Mouse (Mus musculus): Measurements from ENCODE around the gene Rgl1. TPM values are rescaled to one million over a fixed set of nuclear protein-coding genes. Genes with fewer than 3 reads are reported as not detected.

The Rgl1 gene
- polyA plus RNA-seq, 1 experiment from 2014 or later = 63.6 TPM

DNA sequence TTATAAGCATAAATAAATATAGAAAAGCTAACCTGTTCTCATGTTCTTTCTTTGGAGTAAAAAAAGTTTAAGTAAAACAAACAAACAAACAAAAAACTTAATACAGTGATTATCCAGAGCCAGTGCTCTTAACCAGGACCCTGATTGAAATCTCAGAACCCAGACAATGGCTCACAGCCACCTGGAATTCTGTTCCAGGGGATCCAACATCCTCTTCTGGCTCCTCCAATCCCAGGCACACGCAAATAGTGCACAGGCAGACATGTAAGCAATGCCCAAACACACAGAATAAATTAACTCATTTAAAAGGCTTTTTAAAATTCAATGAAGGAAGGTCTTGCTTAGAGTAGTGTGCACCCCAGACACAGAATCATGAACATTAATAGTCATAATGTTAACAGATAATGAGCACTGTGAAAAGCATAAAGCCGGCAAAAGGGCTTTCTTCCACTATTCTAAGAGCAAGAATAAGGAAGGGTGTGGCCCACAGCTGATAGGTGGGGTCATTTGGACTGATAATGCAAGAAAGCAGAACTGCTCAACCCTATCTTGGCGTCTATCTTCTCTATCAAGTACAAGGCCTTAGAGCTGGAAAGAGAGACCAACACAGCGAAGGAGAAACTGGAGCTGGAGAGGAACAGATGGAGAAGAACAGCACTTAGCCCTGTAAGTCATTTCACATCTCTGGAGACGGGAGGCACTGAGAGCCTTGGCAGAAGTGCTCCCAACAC is 160.1 kb downstream of the Rgl1 start:
- no peak for ATAC-seq (replicated peaks; ENCODE audit: low FRiP score)
- Histone ChIP-seq H3K4me1 (peaks cover 50% of the 10 kb centered on the region), H3K27ac (no peak overlapping the region), H3K4me3 (replicated peaks) (no peak overlapping the region), H3K27me3 (no peaks in the 10 kb centered on the region), H3K9ac (no peak overlapping the region), H3K36me3 (peaks cover 9% of the 10 kb centered on the region), H3K9me3 (replicated peaks) (no peaks in the 10 kb centered on the region), H3K4me2 (no peak overlapping the region)
- WGBS = 83% methylated on average over 5 of the region's 5 CpGs

DNA sequence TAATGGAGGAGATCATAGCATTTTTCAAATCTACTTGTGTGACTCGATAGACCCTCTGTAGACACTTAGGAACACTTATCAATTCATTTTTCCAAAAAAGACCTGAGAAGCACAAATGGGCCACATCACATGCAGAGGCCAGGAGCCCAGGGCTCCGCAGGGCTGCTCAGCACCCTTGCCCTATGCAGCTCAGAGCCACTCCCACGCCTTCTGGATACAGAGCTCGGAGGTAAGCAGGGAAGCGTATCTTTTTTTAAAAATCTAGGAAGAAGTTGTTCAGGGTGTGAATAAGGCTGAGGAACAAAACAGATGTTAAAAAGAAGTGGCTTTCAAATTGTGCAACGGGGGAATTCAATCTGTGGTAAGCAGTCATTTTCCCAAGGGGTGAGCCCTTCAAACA is 162.0 kb downstream of the Rgl1 start:
- no peak overlapping the region for H3K9ac ChIP-seq
- ATAC-seq (replicated peaks; ENCODE audit: low FRiP score) = no peak
- H3K27ac ChIP-seq = no peak overlapping the region
- H3K9me3 ChIP-seq (replicated peaks) = no peaks in the 10 kb centered on the region
- no peak overlapping the region for H3K4me3 ChIP-seq (replicated peaks)
- peaks cover 9% of the 10 kb centered on the region for H3K36me3 ChIP-seq
- peaks cover 50% of the 10 kb centered on the region for H3K4me1 ChIP-seq
- no peak overlapping the region for H3K4me2 ChIP-seq
- WGBS = 59% methylated on average over 6 of the region's 6 CpGs
- no peaks in the 10 kb centered on the region for H3K27me3 ChIP-seq

DNA sequence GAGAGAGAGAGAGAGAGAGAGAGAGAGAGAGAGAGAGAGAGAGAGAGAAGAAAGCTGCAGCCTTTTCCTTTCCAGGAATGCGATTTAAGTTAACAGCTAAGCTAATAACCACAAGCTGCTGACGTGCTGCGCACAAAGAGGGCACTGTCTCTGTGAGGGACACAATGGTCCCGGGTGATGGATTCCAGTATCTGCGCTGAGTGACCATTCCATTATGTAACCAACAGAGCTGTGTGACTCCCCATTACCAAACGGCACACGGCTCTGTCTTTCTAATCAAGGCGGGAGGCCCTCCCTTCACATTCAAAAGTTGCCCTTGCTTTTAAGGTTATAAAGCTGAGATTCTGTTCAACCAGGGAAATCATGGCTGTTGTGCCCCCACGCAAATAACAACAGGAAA is 162.5 kb downstream of the Rgl1 start:
- Histone ChIP-seq H3K4me2 (no peak overlapping the region), H3K4me1 (peaks cover 50% of the 10 kb centered on the region), H3K4me3 (replicated peaks) (no peak overlapping the region), H3K9me3 (replicated peaks) (no peaks in the 10 kb centered on the region), H3K36me3 (peaks cover 9% of the 10 kb centered on the region), H3K27me3 (no peaks in the 10 kb centered on the region), H3K27ac (no peak overlapping the region), H3K9ac (no peak overlapping the region)
- 77% methylated on average over 9 of the region's 9 CpGs for whole genome bisulfite sequencing
- no peak for ATAC-seq (replicated peaks; ENCODE audit: low FRiP score)

DNA sequence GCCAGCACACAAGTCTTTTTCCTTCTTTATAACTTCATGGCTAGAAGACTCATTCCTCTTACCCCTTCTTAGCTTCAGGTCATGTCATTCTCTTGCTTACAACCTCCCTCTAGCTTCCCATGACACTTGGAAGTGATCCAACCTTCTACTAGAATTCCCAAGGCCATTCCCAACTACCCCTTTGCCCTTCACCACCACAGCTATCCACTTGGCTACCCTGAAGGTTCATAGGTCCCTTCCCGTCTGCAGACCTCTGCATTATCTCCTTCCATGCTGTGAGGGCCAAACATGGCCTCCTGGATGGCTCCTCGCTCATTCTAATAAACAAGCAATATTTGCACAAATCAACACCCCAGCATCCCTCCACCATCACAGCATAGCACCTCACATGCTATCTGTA is 165.7 kb downstream of the Rgl1 start:
- Histone ChIP-seq H3K27ac (no peak overlapping the region), H3K4me2 (no peak overlapping the region), H3K4me3 (replicated peaks) (no peak overlapping the region), H3K36me3 (peaks cover 6% of the 10 kb centered on the region; the same call in 1 of the 2 replicates), H3K4me1 (peaks cover 40% of the 10 kb centered on the region), H3K27me3 (no peaks in the 10 kb centered on the region), H3K9ac (no peak overlapping the region), H3K9me3 (replicated peaks) (no peaks in the 10 kb centered on the region)
- no peak for ATAC-seq (replicated peaks; ENCODE audit: low FRiP score)
- WGBS = 86% methylated on average over 2 of the region's 2 CpGs

DNA sequence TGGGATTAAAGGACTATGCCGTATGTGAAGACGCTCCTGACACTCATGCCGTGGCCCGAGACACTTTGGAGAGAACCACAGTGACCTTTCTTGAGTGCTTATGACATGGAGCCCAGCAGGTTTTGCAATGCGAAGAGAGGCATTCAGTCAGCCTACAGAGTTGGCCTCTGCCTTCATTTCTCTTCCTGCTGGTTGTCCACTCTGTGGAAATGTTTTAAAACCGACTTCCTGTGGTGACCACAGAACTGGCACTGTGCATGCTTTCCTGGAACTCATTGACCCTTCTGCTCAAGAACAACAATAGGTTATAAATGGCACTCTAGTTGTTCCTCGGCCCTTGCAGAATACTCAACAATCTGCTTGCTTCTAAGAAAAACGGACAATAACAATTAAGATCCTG is 166.8 kb downstream of the Rgl1 start:
- no peaks in the 10 kb centered on the region for H3K9me3 ChIP-seq (replicated peaks)
- peaks cover 3% of the 10 kb centered on the region; the same call in 1 of the 2 replicates for H3K36me3 ChIP-seq
- no peak overlapping the region for H3K9ac ChIP-seq
- no peak overlapping the region for H3K4me2 ChIP-seq
- WGBS = 67% methylated on average over 8 of the region's 8 CpGs
- no peaks in the 10 kb centered on the region for H3K27me3 ChIP-seq
- 0 out of 2 replicates have a peak overlapping the region, but pooled peaks have one; percentile 51 for H3K27ac ChIP-seq
- no peak overlapping the region for H3K4me3 ChIP-seq (replicated peaks)
- H3K4me1 ChIP-seq = peaks cover 44% of the 10 kb centered on the region
- no peak for ATAC-seq (replicated peaks; ENCODE audit: low FRiP score)

DNA sequence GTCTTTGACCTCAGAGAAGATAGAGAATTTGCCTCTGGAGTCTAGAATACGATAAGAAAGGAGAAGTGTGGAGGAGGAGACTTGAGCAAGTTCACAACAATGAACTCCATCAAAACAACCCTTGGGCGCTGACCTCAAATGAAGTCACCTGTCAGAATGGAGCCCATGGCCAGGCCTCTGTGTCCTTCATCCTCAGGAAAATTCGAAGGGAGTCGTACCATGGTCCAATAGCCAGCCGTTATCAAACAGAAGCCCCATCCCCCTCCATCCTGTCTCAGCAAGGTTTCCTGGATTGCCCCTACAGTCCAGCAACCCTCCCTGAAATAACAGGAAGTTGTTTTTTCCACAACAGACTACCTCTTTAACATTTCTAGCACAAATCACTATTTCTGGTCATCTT is 171.5 kb downstream of the Rgl1 start:
- H3K36me3 ChIP-seq = 0 out of 2 replicates have a peak, but pooled peaks cover 8% of the 10 kb centered on the region
- no peak overlapping the region for H3K4me3 ChIP-seq (replicated peaks)
- H3K27me3 ChIP-seq = no peaks in the 10 kb centered on the region
- no peak for ATAC-seq (replicated peaks; ENCODE audit: low FRiP score)
- no peak overlapping the region for H3K9ac ChIP-seq
- no peak overlapping the region for H3K4me2 ChIP-seq
- peaks cover 49% of the 10 kb centered on the region for H3K4me1 ChIP-seq
- peak overlapping the region; percentile 45; the same call in 1 of the 2 replicates for H3K27ac ChIP-seq
- no peaks in the 10 kb centered on the region for H3K9me3 ChIP-seq (replicated peaks)
- WGBS = 26% methylated on average over 5 of the region's 5 CpGs

DNA sequence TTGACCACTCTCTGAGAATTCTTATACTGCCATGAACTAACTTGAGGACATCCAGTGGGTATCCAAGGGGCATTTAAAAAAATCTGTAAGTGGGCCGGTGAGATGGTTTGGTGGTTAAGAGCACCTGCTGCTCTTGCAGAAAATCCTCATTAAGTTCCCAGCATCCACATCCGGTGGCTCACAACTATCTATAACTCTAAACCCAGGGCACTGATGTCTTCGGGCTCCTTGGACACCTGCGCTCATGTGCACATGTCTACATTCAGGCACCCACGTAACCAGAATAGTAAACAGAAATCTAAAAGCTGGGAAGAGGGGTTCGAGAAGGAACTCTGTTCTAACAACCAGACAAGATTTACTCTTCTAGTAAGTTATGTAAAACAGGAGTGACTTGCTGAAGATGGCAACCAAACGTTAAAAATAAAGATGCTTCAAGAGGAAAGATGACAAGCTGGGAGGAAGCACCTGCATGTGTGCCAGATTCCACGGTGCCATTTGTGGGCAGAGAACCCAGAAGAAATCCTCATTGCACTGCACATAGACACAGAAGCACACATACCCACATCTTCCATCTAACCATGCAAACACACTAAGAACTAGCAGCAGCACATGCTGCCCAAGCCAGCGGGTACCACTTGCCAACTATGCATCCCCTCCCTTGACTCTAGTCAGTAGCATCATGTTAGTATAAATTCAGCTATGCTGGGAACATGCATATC is 172.2 kb downstream of the Rgl1 start:
- 90% methylated on average over 9 of the region's 9 CpGs for WGBS
- H3K4me1 ChIP-seq = peaks cover 49% of the 10 kb centered on the region
- H3K27me3 ChIP-seq = no peaks in the 10 kb centered on the region
- H3K4me3 ChIP-seq (replicated peaks) = no peak overlapping the region
- H3K36me3 ChIP-seq = 0 out of 2 replicates have a peak, but pooled peaks cover 8% of the 10 kb centered on the region
- H3K4me2 ChIP-seq = no peak overlapping the region
- H3K9me3 ChIP-seq (replicated peaks) = no peaks in the 10 kb centered on the region
- no peak overlapping the region for H3K9ac ChIP-seq
- H3K27ac ChIP-seq = no peak overlapping the region
- ATAC-seq (replicated peaks; ENCODE audit: low FRiP score) = no peak

DNA sequence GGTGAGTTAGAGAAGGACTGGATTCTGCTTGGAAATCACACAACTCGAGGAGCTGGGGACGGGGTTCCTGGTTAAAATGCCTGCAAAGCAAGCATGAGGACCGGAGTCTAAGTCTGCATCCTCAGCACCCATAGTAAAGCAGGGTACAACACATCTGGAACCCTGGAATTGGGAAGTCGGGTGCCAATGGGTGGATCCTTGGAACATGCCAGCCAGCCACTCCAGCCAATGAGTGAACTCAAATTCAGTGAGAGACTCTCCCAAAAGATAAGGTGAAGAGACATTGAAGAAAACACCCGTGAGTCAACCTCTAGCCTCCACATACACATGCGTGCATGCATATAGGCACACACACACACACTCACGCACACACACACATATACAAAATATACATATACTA is 172.8 kb downstream of the Rgl1 start:
- H3K4me1 ChIP-seq = peaks cover 43% of the 10 kb centered on the region
- no peak overlapping the region for H3K27ac ChIP-seq
- H3K9ac ChIP-seq = no peak overlapping the region
- no peak overlapping the region for H3K4me3 ChIP-seq (replicated peaks)
- 0 out of 2 replicates have a peak, but pooled peaks have one; percentile 35 for ATAC-seq (replicated peaks; ENCODE audit: low FRiP score)
- no peaks in the 10 kb centered on the region for H3K27me3 ChIP-seq
- WGBS = 91% methylated on average over 7 of the region's 7 CpGs
- H3K36me3 ChIP-seq = 0 out of 2 replicates have a peak, but pooled peaks cover 8% of the 10 kb centered on the region
- no peaks in the 10 kb centered on the region for H3K9me3 ChIP-seq (replicated peaks)
- H3K4me2 ChIP-seq = no peak overlapping the region

DNA sequence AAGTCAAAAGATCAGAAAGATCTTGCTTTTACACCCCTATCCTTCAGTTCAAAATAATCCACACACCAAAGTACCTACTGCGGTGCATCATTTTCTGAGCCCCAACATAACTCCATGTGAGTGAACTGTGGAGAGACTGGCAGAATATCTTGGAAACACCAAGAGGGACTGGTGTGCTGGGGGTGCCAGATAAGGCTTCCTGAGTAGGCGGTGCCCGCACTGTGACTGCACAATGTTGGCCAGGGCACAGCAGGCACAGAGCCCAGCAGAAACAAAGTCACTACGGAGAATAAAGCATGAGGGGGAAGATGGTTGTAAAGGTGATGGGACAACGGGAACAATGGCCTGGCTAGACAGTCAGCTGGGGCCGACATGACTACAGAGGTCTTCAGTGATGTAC is 173.5 kb downstream of the Rgl1 start:
- Histone ChIP-seq H3K27ac (0 out of 2 replicates have a peak overlapping the region, but pooled peaks have one; percentile 1), H3K9ac (no peak overlapping the region), H3K9me3 (replicated peaks) (no peaks in the 10 kb centered on the region), H3K4me2 (no peak overlapping the region), H3K27me3 (no peaks in the 10 kb centered on the region), H3K4me1 (peaks cover 42% of the 10 kb centered on the region), H3K36me3 (0 out of 2 replicates have a peak, but pooled peaks cover 8% of the 10 kb centered on the region), H3K4me3 (replicated peaks) (no peak overlapping the region)
- WGBS = 83% methylated on average over 6 of the region's 6 CpGs
- peak; percentile 83; the same call in 1 of the 2 replicates for ATAC-seq (replicated peaks; ENCODE audit: low FRiP score)

DNA sequence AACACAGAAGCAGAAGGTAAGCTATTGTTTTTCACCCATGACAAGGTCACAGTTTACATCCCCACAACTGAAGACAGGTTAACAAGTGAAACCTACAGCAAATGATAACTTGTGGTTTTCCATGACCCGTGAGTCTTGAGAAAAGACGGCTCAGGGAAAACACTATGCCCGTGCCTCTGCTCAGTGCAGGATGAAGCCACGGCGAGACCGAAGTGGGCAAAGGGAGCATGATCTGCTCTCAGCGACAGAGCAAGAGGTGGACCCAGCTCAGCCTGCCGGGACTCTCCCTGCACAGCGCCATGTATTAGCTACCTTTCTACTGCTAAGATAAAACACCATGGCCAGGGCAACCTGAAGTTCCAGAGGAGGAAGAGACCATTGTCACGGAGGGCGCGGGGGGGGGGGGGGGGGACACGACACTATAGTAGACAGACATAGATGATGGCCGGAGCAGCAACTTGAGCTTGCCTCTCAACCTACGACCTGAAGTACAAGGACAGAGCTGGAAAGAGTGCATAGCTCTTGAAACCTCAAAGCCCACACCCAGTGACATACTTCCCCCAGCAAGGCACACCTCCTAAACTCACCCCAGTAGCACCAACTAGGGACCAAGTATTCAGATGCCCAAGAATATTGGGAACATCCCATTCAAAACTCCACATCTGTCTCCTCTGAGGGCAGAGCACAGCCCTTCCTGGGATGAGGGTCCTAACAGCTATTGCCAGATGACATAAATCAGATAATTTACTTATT is 174.2 kb downstream of the Rgl1 start:
- H3K36me3 ChIP-seq = 0 out of 2 replicates have a peak, but pooled peaks cover 8% of the 10 kb centered on the region
- ATAC-seq (replicated peaks; ENCODE audit: low FRiP score) = no peak; the same call in 1 of the 2 replicates

DNA sequence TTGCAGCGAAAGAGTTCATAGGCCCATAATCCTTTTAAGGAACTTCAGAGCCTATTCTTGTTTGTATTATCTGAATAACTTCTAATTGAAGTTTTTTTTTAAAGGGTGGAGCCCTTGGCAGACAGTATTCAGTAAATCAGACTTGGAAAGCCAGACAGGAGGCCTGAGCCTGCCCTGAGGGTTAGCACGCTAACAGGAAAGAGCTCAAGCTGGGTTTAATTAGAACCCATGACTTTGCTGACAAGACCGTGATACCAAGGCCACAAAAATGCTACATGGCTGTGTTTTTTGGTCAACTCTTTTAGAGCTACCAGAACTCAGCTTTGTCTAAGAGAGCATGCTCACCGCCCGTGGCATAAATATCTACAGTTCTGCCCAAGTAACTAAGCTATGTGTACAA is 175.8 kb downstream of the Rgl1 start:
- Histone ChIP-seq H3K4me3 (replicated peaks) (no peak overlapping the region), H3K4me2 (no peak overlapping the region), H3K27me3 (no peaks in the 10 kb centered on the region), H3K9ac (no peak overlapping the region), H3K4me1 (peaks cover 42% of the 10 kb centered on the region), H3K9me3 (replicated peaks) (no peaks in the 10 kb centered on the region), H3K27ac (peak overlapping the region; percentile 6; the same call in 1 of the 2 replicates), H3K36me3 (peaks cover 16% of the 10 kb centered on the region)
- 73% methylated on average over 5 of the region's 5 CpGs for WGBS
- no peak for ATAC-seq (replicated peaks; ENCODE audit: low FRiP score)

More for the DNA sequence above, 174.2 kb downstream of the Rgl1 start:
- H3K4me3 ChIP-seq (replicated peaks) = no peak overlapping the region
- no peak overlapping the region for H3K9ac ChIP-seq
- no peak overlapping the region for H3K27ac ChIP-seq
- peaks cover 39% of the 10 kb centered on the region for H3K4me1 ChIP-seq
- 84% methylated on average over 15 of the region's 15 CpGs for WGBS
- no peaks in the 10 kb centered on the region for H3K9me3 ChIP-seq (replicated peaks)
- H3K27me3 ChIP-seq = no peaks in the 10 kb centered on the region
- no peak overlapping the region for H3K4me2 ChIP-seq

All from kidney, embryonic 15.5 days (tissue).